In genomic region chr11:68451282-68451735, GRCm38 (mm10) we compare ENCODE assay signal across 11 mouse cellular contexts. TPM values are rescaled to one million over a fixed set of nuclear protein-coding genes. Genes with fewer than 3 reads are reported as not detected.
A peak's percentile ranks its signal among the peaks of the same experiment; 100 is the strongest.
DNase-seq lines count a peak whose midpoint lies in the region; ATAC-seq and TF ChIP-seq lines count a peak whose summit lies in the region.
"Had no signal": no experiment of that assay in that cellular context is flagged by ENCODE, and none has a peak within 500 bp of the region (broad histone marks: within the 10 kb centered on the region; RNA-seq: fewer than 3 reads in every experiment).

No protein-coding gene starts in this region.

- no peak for TF ChIP-seq CTCF in liver, postnatal 0 days (IDR thresholded peaks at IDR 0.05; ENCODE audit: low read depth)
- no peak for TF ChIP-seq CTCF in cerebellum, adult 2 months (IDR thresholded peaks at IDR 0.05; ENCODE audit: borderline replicate concordance, insufficient read depth, low read depth, low read length)

- no peak overlapping the region for H3K27ac ChIP-seq in heart, embryonic 11.5 days (ENCODE audit: low read depth, low read length)
- H3K27ac ChIP-seq in heart, embryonic 10.5 days, result no peak overlapping the region
- H3K27ac ChIP-seq in heart, embryonic 16.5 days (ENCODE audit: low read length), result peak overlapping the region; percentile 36; the same call in 1 of the 2 replicates
- H3K27ac ChIP-seq in liver, postnatal 0 days (ENCODE audit: low read depth), result no peak overlapping the region
- no peak overlapping the region for H3K27ac ChIP-seq in cerebellum, adult 2 months (ENCODE audit: insufficient read depth, low read length)
- H3K27ac ChIP-seq: forebrain, embryonic 13.5 days; kidney, postnatal 0 days; liver, embryonic 13.5 days had no signal

- 42% methylated on average over 10 of the region's 10 CpGs for WGBS in heart, embryonic 11.5 days (ENCODE audit: insufficient replicate concordance)
- 48% methylated on average over 10 of the region's 10 CpGs for WGBS in heart, embryonic 10.5 days
- WGBS in heart, embryonic 16.5 days, result 39% methylated on average over 10 of the region's 10 CpGs
- WGBS in liver, postnatal 0 days (ENCODE audit: insufficient replicate concordance), result 30% methylated on average over 10 of the region's 10 CpGs
- 63% methylated on average over 10 of the region's 10 CpGs for WGBS in cerebellum, adult 2 months

- no peak overlapping the region for H3K9ac ChIP-seq in heart, embryonic 11.5 days (ENCODE audit: low read depth, low read length)
- H3K9ac ChIP-seq in heart, embryonic 16.5 days (ENCODE audit: low read length), result no peak overlapping the region
- no peak overlapping the region for H3K9ac ChIP-seq in liver, postnatal 0 days (replicated peaks)
- H3K9ac ChIP-seq: forebrain, embryonic 13.5 days; liver, embryonic 13.5 days had no signal

- H3K27me3 ChIP-seq in heart, embryonic 11.5 days (ENCODE audit: control insufficient read depth, insufficient read depth, low read length), result no peaks in the 10 kb centered on the region
- H3K27me3 ChIP-seq in heart, embryonic 10.5 days (ENCODE audit: insufficient read depth, poor library complexity, severe bottlenecking), result peaks cover 13% of the 10 kb centered on the region; the same call in 1 of the 2 replicates
- no peaks in the 10 kb centered on the region for H3K27me3 ChIP-seq in heart, embryonic 16.5 days (ENCODE audit: control insufficient read depth, insufficient read depth, low read length)
- H3K27me3 ChIP-seq in liver, postnatal 0 days (ENCODE audit: insufficient read depth, low read length), result no peaks in the 10 kb centered on the region
- H3K27me3 ChIP-seq in cerebellum, adult 2 months (ENCODE audit: control insufficient read depth, insufficient read depth, low read length), result no peaks in the 10 kb centered on the region
- H3K27me3 ChIP-seq: forebrain, embryonic 13.5 days; liver, embryonic 13.5 days had no signal

- 0 out of 2 replicates have a peak, but pooled peaks cover 4% of the 10 kb centered on the region for H3K4me1 ChIP-seq in heart, embryonic 11.5 days (ENCODE audit: control insufficient read depth, insufficient read depth, low read length)
- peaks cover 17% of the 10 kb centered on the region for H3K4me1 ChIP-seq in heart, embryonic 10.5 days
- peaks cover 5% of the 10 kb centered on the region; the same call in 1 of the 2 replicates for H3K4me1 ChIP-seq in heart, embryonic 16.5 days (ENCODE audit: control insufficient read depth, insufficient read depth, low read length)
- 0 out of 2 replicates have a peak, but pooled peaks cover 3% of the 10 kb centered on the region for H3K4me1 ChIP-seq in liver, postnatal 0 days (ENCODE audit: insufficient read depth)
- no peaks in the 10 kb centered on the region for H3K4me1 ChIP-seq in cerebellum, adult 2 months (ENCODE audit: control insufficient read depth, insufficient read depth, low read length)

- no peak for ATAC-seq in heart, embryonic 11.5 days (replicated peaks; ENCODE audit: insufficient number of reproducible peaks, low FRiP score, low TSS enrichment)
- ATAC-seq in heart, embryonic 16.5 days (replicated peaks; ENCODE audit: extremely low read depth, insufficient read depth, low FRiP score), result peak; percentile 56
- peak; percentile 59 for ATAC-seq in neutrophil, adult 5-6 weeks (ENCODE audit: extremely low read depth, insufficient number of reproducible peaks, low FRiP score, poor library complexity, severe bottlenecking)
- ATAC-seq in liver, postnatal 0 days, result no peak
- ATAC-seq: forebrain, embryonic 13.5 days had no signal

- no peak overlapping the region for H3K4me3 ChIP-seq in heart, embryonic 11.5 days (ENCODE audit: low read depth, low read length)
- no peak overlapping the region for H3K4me3 ChIP-seq in heart, embryonic 10.5 days
- no peak overlapping the region for H3K4me3 ChIP-seq in heart, embryonic 16.5 days (ENCODE audit: low read length)
- H3K4me3 ChIP-seq in liver, postnatal 0 days (ENCODE audit: low read depth, low read length), result no peak overlapping the region
- H3K4me3 ChIP-seq in cerebellum, adult 2 months (replicated peaks; ENCODE audit: insufficient read depth, low read depth, low read length), result no peak overlapping the region
- H3K4me3 ChIP-seq: forebrain, embryonic 13.5 days; liver, embryonic 13.5 days had no signal

- no peaks in the 10 kb centered on the region for H3K9me3 ChIP-seq in heart, embryonic 11.5 days (replicated peaks; ENCODE audit: control insufficient read depth, low read length)
- H3K9me3 ChIP-seq in heart, embryonic 10.5 days, result no peaks in the 10 kb centered on the region
- H3K9me3 ChIP-seq in heart, embryonic 16.5 days (replicated peaks; ENCODE audit: control insufficient read depth, low read length), result no peaks in the 10 kb centered on the region
- no peaks in the 10 kb centered on the region for H3K9me3 ChIP-seq in liver, postnatal 0 days (ENCODE audit: low read length)
- H3K9me3 ChIP-seq: forebrain, embryonic 13.5 days; liver, embryonic 13.5 days had no signal

- H3K4me2 ChIP-seq in heart, embryonic 11.5 days, result peak overlapping the region; percentile 31
- peak overlapping the region; percentile 8; the same call in 1 of the 2 replicates for H3K4me2 ChIP-seq in heart, embryonic 16.5 days (ENCODE audit: low read depth, low read length)
- H3K4me2 ChIP-seq in liver, postnatal 0 days (ENCODE audit: low read depth, low read length), result no peak overlapping the region
- H3K4me2 ChIP-seq: forebrain, embryonic 13.5 days; liver, embryonic 13.5 days had no signal

- no peaks in the 10 kb centered on the region for H3K36me3 ChIP-seq in heart, embryonic 11.5 days (ENCODE audit: control insufficient read depth, insufficient read depth, low read length)
- H3K36me3 ChIP-seq in heart, embryonic 10.5 days, result no peaks in the 10 kb centered on the region
- no peaks in the 10 kb centered on the region for H3K36me3 ChIP-seq in heart, embryonic 16.5 days (ENCODE audit: control insufficient read depth, insufficient read depth)
- no peaks in the 10 kb centered on the region for H3K36me3 ChIP-seq in liver, postnatal 0 days (replicated peaks; ENCODE audit: insufficient read depth, low read length)
- H3K36me3 ChIP-seq: liver, embryonic 13.5 days had no signal

- no peak for TF ChIP-seq EP300 in liver, postnatal 0 days (IDR thresholded peaks at IDR 0.05; ENCODE audit: low read depth)

- DNase-seq in heart, embryonic 10.5 days (ENCODE audit: low spot score), result no peak
- DNase-seq in CD8-positive naive resting alpha-beta T cell, adult 2 months (ENCODE audit: low read depth in 2 of 2, low spot score in 2 of 2), result peak; percentile 90 to 91
- DNase-seq in liver, postnatal 0 days, result no peak
- DNase-seq in ovary, postnatal 36 days (ENCODE audit: low spot score), result no peak
- DNase-seq in cerebellum, adult 2 months, result no peak
- DNase-seq: liver, embryonic 13.5 days had no signal

- no peak for TF ChIP-seq POLR2A in cerebellum, adult 2 months (IDR thresholded peaks at IDR 0.05; ENCODE audit: borderline replicate concordance, insufficient read depth, low read length)

RNA-seq across cellular contexts. Expression of gene Pik3r5, which starts 19.4 kb away (rescaled TPM):
- polyA plus RNA-seq in heart, embryonic 11.5 days (2014; fragmentation: Nextera tagmentation; extraction: Ambion mirVana), result 0.19 and 0.25 TPM in 2 replicates
- polyA plus RNA-seq in heart, embryonic 10.5 days (2016; fragmentation: Nextera tagmentation; extraction: Ambion mirVana), result 0.07 and 0.48 TPM in 2 replicates
- polyA plus RNA-seq in heart, embryonic 16.5 days (2015; fragmentation: Nextera tagmentation; extraction: Ambion mirVana), result 1.3 and 2.5 TPM in 2 replicates
- total RNA-seq in neutrophil, adult 5-6 weeks (2017), result 108 TPM in 2 replicates
- polyA plus RNA-seq in liver, postnatal 0 days (2015; fragmentation: Nextera tagmentation; extraction: Ambion mirVana), result 0.82 and 0.86 TPM in 2 replicates
- polyA plus RNA-seq in cerebellum, adult 2 months (2012; rRNA removed), result 0.93 TPM in 2 replicates

RNA-seq across cellular contexts. Expression of gene Ntn1, which starts 50.7 kb away (rescaled TPM):
- 6.1 and 6.8 TPM in 2 replicates for polyA plus RNA-seq in heart, embryonic 11.5 days (2014; fragmentation: Nextera tagmentation; extraction: Ambion mirVana)
- polyA plus RNA-seq in heart, embryonic 10.5 days (2016; fragmentation: Nextera tagmentation; extraction: Ambion mirVana), result 7.0 and 16.2 TPM in 2 replicates
- polyA plus RNA-seq in heart, embryonic 16.5 days (2015; fragmentation: Nextera tagmentation; extraction: Ambion mirVana), result 17.7 and 21.3 TPM in 2 replicates
- total RNA-seq in neutrophil, adult 5-6 weeks (2017), result not detected in 2 replicates
- 0.76 and 0.95 TPM in 2 replicates for polyA plus RNA-seq in liver, postnatal 0 days (2015; fragmentation: Nextera tagmentation; extraction: Ambion mirVana)
- 22.0 and 26.2 TPM in 2 replicates for polyA plus RNA-seq in cerebellum, adult 2 months (2012; rRNA removed)

RNA-seq across cellular contexts. Expression of gene Pik3r6, which starts 51.5 kb away (rescaled TPM):
- 1.6 and 2.5 TPM in 2 replicates for polyA plus RNA-seq in heart, embryonic 11.5 days (2014; fragmentation: Nextera tagmentation; extraction: Ambion mirVana)
- 1.9 and 2.2 TPM in 2 replicates for polyA plus RNA-seq in heart, embryonic 10.5 days (2016; fragmentation: Nextera tagmentation; extraction: Ambion mirVana)
- polyA plus RNA-seq in heart, embryonic 16.5 days (2015; fragmentation: Nextera tagmentation; extraction: Ambion mirVana), result 5.6 and 7.7 TPM in 2 replicates
- total RNA-seq in neutrophil, adult 5-6 weeks (2017), result 28.7 and 31.0 TPM in 2 replicates
- polyA plus RNA-seq in liver, postnatal 0 days (2015; fragmentation: Nextera tagmentation; extraction: Ambion mirVana), result 2.4 and 2.5 TPM in 2 replicates
- 1.6 and 1.7 TPM in 2 replicates for polyA plus RNA-seq in cerebellum, adult 2 months (2012; rRNA removed)

Comparison
In these comparisons a context has a peak if more than half of its experiments do, and no peak if none do; other contexts are left out.
1. ATAC-seq: peak in heart, embryonic 16.5 days (single experiment) and neutrophil, adult 5-6 weeks (single experiment); none in heart, embryonic 11.5 days (single experiment) and liver, postnatal 0 days (single experiment).
2. DNase-seq: peak in CD8-positive naive resting alpha-beta T cell, adult 2 months (2 of 2); none in heart, embryonic 10.5 days (single experiment), liver, postnatal 0 days (single experiment), ovary, postnatal 36 days (single experiment) and cerebellum, adult 2 months (0 of 2).